Mouse (Mus musculus) heart, postnatal 14 days (tissue): ENCODE measurements at regions not wholly inside any gene's neighbourhood (a gene's known extent, or its start where the extent isn't known, plus 50 kb on each side); places are given as distances from the start of the nearest gene placed in this dataset.

Experiments used
- DNase-seq, 2 experiments: peaks; one replicate each; pipeline ENCODE4 v3.0.0; 2021 to 2022
- intact Hi-C: fragments of 180-260 bp; cut with DNase I; formaldehyde crosslinking; loops from one replicate; pipeline ENCODE4 v1.15.1; 2025

DNA sequence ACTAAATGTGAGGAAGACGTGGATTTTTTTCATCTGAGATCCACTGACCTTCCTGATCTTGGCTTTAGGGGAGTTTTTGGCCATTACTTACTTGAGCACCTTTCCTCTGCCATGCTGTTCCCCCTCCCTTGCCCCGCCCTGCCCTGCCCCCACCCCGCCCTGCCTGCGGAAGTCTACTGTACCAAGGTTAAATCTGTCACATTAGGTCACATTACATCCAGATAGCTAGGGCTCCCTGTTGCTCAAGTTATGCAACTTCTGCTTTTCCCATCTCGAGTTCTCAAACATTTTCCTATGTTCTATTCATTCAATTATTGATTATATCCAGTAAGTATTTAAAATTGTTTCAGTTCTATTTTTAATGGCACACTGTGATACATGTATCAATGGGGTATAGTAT lies 144.7 kb upstream of the Cnot2 start:
- intact Hi-C loops, result no loop called here
- DNase-seq, result no peak

DNA sequence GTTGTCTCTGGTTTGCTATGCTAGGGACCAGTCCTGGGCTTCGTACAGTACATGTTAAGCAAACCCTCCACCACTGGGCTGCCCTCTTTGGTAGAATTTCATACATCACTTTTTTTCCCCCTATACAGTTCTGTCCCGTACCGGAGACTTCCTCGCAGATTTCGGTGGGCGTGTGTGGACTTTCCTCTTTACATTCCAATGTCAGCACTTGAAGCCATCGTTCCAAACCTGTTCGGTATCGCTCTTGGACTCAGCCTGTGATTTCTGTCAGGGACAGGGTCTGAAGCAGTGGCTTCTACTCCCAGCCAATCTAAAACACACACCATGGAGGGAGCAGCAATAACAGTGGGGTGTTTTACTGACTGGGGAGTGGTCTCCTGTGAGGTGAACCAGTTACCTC lies 140.7 kb upstream of the Cnot2 start:
- intact Hi-C loops, result no loop called here
- DNase-seq, result no peak

DNA sequence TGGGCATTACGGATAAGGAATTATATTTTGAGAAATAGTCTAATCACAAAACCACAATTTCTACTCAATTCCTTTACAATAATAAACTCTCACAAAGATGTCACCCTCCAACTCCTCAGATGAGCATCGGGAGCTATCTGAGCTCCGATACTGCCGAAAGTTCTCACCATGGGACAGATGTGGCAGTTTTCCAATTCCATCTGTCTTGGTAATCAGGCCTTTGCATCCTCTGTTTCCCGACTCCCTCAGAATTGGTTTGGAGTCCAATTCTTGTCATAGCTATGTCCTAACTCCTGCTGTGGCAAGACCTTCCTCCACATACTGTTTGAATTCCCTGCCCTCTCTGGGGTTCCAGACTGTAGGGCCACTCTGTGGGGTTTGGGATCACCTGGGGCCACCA lies 138.3 kb upstream of the Cnot2 start:
- no peak for DNase-seq
- intact Hi-C loops, result loop anchor here (5.0 kb wide), 1 partner anchor 73 kb away; no protein-coding TSS in a partner anchor

DNA sequence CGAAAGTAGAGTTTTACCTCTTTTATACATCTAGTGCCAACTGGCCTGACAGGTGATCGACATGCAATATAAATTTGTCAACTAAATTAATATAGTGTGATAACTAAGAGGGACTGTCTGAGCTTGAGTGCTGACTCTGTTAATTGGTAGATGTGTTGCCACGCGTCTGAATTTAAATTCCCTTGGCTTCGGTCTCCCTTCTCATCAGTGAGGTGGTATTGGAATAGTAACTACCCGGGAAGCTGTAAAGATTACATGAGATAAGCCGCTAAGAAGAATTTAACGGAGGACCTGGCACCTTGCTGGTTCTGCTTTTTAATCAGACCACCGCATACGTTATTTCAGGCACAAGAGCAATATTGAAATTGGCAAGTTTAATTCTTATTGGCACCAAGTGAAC lies 136.7 kb upstream of the Cnot2 start:
- DNase-seq, result no peak
- intact Hi-C loops, result loop anchor here (5.0 kb wide), 1 partner anchor 74 kb away; no protein-coding TSS in a partner anchor

DNA sequence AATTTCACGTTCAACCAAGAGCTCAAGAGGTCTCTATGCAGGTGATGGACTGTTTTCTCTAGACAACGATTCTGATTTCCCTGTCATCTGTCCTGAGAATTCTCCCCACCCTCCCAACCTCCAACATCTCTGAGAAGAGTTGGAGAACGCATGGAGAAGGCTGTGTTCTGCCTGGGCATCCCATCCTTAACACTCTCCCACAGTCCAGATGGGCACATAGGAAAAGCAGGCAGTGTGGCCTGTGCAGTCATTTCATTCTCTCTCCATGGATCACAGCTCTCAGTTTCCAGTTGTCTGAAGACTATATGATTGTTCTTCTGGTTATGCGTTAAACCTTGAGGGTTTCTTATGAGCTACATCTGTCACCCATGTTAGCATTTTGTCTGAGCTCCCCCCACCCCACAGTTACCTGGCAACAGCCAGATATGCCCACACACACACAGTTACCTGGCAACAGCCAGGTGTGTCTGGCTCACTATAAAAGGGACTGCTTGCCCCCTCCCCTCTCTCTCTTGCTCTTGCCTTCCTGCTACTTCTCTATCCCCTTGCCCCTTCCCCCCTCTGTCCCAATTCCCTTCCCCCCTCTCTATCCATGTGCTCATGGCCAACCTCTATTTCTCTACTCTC lies 135.8 kb upstream of the Cnot2 start:
- no peak for DNase-seq
- intact Hi-C loops, result loop anchor here (5.0 kb wide), 1 partner anchor 75 kb away; no protein-coding TSS in a partner anchor

DNA sequence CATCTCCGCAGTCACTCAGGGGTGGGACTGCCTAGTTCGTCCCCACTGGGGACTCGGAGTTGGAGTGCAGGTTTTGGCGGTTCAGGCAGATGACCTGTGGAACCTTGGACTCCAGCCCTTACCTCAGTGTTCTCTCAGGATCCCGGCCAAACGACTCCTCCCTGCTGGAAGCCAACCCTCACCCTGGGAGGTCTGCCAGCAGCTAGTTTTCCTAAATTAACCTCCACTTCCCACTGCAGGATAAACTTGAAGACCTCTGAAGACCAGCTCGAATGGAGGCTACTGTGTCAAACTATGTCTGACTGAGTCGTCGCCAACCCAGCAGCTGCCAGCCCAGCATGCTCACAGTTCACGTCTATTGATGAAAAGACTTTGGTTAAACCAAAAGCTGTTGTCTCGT lies 132.1 kb upstream of the Cnot2 start:
- peak; percentile 82 to 84 for DNase-seq
- intact Hi-C loops, result loop anchor here (2.0 kb wide), 1 partner anchor 37 kb away; no protein-coding TSS in a partner anchor

DNA sequence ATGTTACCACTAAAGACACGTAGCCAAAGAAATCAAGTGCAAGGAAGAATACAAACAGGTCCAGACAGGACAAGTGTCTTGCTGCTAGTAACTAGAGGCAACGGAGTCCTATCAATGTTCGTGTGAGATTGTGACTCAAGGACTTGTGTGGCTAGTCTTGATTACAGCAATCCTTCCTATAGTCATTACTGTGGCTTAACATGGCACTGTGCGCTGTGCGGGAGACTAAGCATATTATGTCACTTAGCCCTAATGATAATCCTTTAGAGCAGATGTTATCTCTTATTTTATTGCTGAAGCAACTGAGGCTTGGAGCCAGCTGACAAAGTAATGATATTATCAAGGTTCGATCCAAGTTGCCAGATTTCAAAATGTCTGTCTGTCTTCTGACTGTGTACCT lies 125.7 kb upstream of the Cnot2 start:
- no peak for DNase-seq
- intact Hi-C loops, result no loop called here

DNA sequence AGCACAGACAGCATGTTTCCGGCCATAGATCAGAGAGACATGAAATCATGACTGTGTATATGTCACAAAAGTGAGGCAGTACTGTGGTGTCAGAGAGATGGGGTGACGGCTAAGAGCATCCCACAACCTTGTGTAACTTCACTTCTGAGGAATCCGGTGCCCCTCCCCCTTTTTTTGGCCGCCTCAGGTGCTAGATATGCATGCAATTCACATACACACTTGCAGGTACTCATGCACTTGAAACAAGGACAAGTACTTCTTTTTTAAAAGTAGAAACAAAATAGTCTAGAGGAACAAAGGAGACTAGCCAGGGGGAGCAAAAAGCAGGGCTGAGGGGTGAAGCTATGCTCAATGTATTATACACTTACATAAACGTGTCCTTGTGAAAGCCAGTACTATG lies 120.0 kb upstream of the Cnot2 start:
- intact Hi-C loops, result no loop called here
- DNase-seq, result no peak

DNA sequence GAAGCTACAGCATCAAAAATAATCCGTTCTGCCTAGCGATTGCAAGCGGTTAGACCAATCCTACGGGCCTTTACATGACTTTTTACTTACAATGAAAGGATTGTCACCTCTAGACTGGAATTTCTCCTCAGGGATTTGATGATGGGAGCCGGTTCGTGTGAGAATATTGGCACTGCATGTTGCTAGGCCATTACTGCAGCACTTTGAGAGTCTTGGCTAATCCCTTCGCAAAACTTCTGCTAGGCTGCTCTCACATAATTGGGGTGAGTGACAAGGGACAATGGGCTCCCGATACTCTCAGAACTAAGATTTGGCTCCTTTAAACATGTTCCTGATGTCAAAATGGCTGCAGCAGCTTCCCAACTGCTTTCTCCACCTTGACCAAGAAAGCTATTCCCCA lies 118.4 kb upstream of the Cnot2 start:
- intact Hi-C loops, result no loop called here
- DNase-seq, result no peak

DNA sequence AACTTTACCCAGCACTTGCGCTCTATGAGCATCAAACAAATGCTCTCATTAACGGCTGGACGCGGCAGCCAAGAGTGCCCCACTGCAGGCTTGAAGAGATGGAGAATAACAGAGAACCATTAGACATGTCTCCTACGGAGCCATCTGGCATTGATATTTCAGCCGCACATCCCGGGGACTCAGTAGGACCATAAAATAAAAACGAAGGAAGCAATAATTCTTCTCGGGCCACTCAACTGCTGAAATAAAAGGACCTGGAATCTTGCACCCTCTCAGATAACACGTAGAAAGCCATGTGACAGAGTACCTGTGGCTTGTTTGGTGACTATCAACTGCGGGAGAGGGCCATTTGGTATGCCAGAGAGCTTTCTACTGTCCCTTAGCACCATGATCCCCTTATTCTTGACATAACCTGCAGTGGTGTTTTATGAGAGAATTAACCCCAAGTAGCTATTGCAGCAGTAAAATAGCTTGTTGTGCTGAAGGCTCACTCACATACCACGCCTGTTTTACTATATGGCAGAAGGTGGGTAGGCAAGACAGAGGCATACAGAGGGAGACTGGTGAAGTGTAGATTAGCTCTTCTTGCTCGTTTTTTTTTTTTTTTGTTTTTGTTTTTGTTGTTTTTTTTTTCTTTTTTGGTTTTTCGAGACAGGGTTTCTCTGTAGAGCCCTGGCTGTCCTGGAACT lies 116.5 kb upstream of the Cnot2 start:
- intact Hi-C loops, result no loop called here
- DNase-seq, result no peak

DNA sequence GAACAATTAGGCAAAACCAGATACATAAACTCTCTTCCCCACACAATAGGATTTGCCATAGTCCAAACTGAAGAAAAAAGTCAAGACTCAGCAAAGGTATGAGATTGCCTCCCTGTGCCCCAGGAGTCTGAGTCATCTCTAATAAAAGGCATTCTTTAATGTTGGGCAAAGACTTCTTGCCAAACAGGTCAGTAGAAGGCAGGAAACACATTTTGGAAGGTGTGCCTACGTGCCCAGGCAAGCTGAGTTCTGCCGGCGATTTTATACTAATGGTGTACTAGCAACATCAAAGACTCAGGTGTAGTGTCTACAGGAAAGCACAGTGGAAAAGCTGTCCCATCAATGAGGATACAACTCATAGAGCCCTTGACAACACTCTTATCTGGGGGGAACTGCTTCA lies 112.5 kb upstream of the Cnot2 start:
- no peak for DNase-seq
- intact Hi-C loops, result no loop called here

DNA sequence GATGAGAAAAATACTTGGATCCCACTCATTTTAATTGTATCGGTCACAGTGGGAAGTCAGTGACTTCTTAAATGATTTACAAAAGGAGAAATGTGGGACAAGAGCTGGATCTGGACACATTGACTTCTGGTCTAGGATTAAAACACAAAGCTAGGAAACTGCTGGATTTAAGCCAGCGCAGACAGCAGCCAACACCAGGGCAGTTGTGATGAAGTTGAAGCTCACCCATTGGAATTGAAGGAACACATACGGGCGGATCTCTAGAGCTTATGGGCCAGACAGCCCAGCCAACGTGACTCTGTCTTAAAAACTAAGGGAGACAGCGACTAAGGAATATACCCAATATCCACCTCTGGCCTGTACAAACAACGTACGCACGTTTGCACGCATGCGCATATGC lies 105.4 kb upstream of the Cnot2 start:
- intact Hi-C loops, result no loop called here
- peak; percentile 5 to 13 for DNase-seq

DNA sequence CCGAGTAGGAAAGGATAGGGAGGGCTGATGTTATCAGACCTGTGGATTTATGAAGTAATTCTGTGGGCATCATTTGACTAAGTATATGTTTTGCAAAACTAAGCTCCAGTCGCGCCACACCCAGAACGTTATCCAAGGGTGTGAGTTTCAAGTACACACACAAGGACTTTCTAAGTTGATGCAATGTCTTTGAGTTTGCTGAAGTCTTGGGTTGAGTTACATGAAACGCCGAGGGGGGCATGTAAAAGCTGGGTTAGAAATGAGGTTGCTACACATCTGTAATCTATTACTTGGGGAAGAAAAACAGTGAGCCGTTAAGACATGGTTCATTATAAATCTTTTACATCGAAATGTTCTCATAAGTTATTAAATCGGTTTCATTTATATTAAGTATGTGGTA lies 102.1 kb upstream of the Cnot2 start:
- intact Hi-C loops, result no loop called here
- no peak for DNase-seq

DNA sequence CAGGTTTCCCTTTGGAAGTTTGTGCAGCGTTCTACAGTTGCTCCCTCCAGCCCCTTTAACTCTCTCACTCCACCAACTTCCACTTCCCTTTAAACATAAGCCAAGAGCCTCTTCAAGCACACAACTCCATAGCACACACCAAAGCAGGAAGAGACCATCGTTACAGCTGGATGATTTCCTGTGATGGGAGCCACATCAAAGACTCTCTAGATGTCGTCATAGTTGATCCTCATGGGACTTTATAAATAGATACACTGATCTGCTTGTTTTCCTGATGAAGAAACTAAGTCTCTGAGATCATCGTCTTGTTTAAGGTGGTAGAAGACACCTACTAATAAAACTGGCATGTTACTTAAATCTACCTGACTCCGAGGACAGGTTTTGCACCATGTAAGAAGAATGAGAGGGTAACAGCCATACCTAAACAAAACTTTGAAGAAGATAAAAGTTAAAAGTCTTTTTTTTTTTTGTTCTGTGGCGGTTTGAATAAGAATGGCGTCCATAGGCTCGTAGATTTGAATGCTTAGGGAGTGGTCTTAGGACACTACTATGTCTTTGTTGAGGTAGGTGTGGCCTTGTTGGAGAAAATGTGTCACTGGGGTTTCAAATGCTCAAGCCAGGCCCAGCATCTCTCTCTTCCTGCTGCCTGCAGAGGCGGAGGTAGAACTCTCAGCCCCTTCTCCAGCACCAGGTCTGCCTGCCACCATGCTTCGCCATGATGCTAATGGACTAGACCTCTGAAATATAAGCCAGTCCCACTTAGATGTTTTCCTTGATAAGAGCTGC lies 97.8 kb upstream of the Cnot2 start:
- intact Hi-C loops, result no loop called here
- no peak for DNase-seq

DNA sequence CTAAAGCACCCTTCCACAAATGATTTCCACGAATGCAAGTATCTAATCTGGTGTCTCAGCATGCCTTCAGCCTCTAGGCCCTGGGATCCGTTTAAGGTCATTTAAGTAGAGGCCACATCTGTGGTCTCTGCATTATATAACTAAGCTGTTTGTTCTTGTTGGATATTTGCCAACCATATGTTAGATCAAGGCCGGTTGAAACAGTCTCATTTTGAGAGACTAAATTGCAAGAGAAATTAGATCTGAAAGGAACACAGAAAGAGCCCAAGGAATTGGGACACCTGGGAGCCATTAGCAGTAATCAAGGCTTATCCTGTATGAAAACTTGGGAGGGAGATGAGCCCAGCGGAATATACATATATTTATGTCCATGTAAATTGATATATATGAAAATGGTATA lies 96.6 kb upstream of the Cnot2 start:
- DNase-seq, result no peak
- intact Hi-C loops, result no loop called here

DNA sequence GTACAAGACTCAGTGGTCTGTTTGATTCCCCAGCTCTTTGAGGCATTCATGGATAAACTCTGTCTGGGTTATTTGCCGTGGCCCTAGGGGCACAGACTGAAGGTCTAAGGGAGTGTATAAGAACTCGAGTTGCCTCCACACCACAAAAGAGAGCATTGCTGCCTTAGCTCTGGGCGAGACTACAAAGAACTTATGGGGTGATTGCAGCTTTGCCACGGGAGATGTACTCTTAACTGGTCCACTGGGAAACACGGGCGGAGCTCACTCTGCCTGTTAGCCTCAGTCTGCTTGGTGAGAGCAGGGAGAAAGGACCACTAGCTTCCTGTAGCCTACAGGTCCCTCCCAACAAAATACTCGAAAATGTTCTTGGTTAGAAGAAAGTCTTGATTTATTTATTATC lies 93.9 kb upstream of the Cnot2 start:
- no peak for DNase-seq

DNA sequence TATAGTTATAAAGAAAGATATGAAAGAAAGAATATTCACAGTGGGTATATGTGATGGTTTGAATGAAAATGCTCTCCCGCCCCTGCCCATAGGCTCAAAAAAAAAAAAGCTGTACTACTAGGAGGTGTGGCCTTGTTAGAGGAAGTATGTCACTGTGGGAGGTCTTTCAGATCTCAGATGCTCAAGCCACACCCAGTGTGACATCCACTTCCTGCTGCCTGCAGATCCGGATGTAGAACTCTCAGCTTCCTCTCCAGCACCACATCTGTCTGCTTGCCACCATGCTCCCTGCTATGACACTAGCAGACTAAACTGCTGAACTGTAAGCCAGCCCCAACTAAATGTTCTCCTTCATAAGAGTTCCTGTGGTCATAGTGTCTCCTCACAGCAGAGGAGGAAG lies 93.0 kb upstream of the Cnot2 start:
- intact Hi-C loops, result no loop called here
- DNase-seq, result no peak

More for the DNA sequence above, 93.9 kb upstream of the Cnot2 start:
- intact Hi-C loops, result no loop called here

DNA sequence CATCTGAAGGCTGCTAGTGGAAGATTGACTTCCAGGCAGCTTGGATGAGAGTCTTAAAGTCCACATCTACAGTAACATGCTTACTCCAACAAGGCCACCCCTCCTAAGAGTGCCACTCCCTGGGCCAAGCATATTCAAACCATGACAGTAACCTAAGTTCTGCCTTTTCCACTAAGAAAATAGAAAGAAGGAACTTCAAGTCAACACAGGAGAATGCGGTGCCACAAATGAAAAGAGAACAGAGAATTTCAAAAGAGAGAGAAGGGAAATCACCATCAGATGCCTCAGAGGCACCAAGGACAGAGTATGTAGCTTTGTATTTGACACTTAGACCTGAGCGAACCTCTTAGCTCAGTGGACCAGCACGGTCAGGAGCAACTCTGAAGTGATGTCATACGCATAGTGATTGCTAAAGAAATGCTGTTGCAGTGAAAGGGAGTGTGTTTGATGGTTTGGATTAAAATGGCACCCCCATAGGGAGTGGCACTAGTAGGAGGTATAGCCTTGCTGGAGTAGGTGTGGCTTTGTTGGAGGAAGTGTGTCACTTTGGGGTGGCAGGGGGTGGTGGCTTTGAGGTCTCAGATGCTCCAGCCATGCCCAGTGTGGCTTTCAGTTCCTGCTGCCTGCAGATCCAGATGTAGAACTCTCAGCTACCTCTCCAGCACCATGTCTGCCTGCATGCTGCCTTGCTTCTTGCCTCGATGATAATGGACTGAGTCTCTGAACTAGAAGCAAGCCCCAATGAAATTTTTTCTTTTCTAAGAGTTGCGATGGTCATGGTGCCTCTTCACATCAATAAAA lies 77.1 kb upstream of the Cnot2 start:
- intact Hi-C loops, result no loop called here
- no peak for DNase-seq

DNA sequence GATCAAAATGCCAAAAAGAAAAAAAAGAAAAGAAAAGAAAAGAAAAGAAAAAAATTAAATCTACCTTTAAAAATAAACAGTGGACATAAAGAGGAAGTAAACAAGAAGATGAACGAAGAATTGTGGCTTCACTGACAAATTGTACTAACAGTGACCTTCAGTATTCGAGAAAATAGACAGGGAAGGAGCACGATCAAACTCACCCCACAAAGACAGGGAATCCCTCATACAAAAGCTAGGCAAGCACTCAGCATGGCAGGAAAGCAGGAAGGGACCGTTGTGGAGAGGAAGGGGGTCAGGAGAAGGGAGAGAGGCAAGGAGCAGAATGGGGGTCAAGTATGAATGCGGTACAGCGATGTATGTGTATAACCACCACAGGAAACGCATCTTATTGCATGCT lies 74.6 kb upstream of the Cnot2 start:
- intact Hi-C loops, result no loop called here
- no peak for DNase-seq

DNA sequence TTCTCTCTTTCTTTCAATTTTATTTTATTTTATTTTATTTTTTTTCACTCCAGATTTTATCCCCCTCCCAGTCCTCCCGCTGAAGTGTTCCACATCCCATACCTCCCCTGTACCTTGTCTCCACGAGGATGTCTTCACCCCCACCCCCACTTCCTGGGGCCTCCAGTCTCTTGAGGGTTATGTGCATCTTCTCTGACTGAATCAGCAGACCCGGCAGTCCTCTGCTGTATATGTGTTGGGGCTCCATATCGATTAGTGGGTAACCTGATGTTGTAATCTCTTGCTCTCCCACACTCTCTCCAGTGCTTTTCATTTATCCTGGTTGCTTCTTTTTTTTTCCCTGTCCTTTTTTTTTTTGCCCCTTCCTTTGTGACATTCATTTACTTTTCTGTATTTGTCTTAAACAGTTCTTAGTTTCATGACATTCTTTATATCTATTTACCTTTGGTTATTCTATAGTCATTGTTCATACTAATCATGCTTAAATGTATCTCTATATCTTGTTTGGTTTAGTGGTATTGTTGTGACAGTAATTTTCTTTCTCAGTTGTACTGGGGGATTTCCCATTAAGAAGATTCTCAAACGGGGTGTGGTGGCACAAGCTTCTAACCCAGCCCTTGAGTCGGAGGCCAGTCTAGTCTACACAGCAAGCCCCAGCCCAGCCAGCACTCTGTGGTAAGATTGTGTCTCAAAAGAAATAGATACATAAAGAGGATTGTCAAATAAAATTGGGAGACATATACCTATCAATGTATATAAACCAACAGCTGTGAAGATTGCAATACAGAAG lies 73.9 kb upstream of the Cnot2 start:
- intact Hi-C loops, result no loop called here
- DNase-seq, result no peak
